Mouse (Mus musculus): ENCODE measurements around the gene Pygo2. TPM values are rescaled to one million over a fixed set of nuclear protein-coding genes. Genes with fewer than 3 reads are reported as not detected.

The Pygo2 gene
- total RNA-seq (2021) = 10 to 100 TPM; 13.8 to 16.6 TPM

DNA sequence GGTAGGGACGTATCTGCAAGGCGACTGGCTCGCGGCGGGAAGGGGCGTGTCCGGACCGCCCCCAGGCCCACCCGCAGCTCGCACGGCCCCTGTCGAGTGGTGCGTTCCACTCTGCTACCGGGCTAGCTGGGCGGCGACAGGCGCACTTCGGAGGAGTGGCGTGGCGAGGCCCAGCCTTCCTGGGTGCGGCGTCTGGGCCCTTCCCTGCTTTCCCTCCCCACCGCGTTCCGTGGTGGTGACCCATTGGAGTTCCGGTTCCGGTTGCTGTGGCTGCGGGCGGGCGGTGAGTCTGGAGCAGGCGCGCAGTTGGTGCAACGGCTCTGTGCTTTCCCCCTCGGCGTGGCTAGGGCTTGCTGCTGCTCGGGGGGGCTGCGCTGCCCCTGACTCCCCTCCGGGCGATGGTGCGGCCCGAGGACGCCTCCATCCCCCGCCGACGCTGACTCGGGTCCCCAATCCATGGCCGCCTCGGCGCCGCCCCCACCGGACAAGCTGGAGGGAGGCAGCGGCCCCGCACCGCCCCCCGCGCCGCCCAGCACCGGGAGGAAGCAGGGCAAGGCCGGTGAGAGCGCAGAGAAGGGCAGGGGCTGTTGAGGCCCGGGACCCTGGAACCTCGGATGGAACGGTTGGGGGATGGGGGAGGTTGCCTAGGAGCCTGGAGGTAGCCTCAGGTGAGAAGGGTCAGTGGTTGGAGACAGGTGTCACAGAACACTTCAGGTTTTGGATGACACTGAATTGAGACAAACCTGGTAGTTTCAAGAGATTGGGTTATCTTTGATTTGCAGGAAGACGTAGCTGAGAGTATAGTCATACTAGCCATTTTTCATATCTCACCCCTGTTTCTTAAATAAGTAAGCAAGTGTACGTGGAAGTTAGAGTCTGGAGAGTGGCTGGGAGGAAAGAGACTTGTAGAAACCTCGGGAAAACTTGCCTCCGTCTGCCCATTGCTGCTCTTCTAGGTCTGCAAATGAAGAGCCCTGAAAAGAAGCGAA, at the start of gene Pygo2:
TSS of gene Pygo2 (plus strand) at position 44 of the 989 bp plus-strand sequence.
- intact Hi-C loops (cut with DNase I) = no loop called here
- peak; percentile 92 to 93 for DNase-seq

DNA sequence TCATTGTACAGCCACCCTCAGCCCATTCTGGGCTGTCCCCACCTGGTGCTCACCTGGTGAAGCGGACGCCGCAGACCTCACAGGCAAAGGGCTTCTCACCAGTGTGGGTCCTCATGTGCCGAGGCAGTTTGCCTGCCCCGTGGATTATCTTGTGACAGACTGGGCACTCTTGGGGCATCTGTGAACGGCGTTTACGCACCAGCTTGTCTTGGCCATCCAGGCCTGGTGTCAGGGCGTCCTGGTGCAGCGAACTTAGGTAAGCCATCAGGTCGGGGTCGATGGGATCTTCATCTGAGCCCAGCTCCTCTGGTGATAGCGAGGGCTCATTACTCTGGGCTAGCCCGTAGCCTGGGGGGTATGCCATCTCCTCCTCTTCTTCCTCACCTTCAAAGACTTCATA, 49.7 kb upstream of the Pygo2 start:
- DNase-seq = no peak
- intact Hi-C loops (cut with DNase I) = no loop called here

DNA sequence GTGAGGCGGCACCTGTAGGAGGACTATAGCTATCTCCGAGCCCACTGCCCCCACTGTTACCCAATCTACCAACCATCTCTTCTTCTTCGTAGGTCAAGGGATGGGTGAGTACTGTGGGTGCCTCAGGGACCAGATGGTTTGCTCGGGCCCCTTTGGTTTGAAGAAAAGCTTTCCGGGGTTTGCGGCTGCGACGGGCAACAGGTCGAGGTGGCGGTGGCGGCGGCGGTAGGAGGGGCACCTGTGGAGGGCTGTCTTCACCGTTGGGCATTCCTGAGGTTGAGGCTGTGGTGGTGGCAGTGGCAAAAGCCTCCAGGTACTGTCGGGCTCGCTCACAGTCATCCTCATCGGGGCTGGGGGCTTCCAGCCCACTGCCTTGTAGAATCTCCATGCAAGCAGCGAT, 49.3 kb upstream of the Pygo2 start:
- intact Hi-C loops (cut with DNase I) = no loop called here

DNA sequence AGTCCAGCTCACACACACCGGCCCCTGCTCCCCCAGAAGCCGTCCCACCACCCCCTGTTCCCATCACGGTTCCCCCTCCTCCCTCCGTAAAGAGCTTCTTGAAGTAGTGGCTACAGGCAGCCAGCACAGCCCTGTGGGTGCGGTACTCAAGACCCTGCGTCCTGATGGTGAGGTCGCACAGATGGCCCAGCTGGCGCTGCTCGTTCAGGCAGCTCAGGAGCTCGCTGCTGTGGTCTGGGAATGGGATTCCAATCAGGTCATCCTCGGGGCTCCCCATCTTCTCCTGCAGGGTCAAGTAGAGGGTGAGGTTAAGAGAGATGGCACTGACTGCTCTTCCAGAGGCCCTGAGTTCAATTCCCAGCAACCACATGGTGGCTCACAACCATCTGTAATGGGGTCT, 48.8 kb upstream of the Pygo2 start:
- intact Hi-C loops (cut with DNase I) = no loop called here
- no peak for DNase-seq

More for the DNA sequence above, 49.3 kb upstream of the Pygo2 start:
- no peak for DNase-seq

DNA sequence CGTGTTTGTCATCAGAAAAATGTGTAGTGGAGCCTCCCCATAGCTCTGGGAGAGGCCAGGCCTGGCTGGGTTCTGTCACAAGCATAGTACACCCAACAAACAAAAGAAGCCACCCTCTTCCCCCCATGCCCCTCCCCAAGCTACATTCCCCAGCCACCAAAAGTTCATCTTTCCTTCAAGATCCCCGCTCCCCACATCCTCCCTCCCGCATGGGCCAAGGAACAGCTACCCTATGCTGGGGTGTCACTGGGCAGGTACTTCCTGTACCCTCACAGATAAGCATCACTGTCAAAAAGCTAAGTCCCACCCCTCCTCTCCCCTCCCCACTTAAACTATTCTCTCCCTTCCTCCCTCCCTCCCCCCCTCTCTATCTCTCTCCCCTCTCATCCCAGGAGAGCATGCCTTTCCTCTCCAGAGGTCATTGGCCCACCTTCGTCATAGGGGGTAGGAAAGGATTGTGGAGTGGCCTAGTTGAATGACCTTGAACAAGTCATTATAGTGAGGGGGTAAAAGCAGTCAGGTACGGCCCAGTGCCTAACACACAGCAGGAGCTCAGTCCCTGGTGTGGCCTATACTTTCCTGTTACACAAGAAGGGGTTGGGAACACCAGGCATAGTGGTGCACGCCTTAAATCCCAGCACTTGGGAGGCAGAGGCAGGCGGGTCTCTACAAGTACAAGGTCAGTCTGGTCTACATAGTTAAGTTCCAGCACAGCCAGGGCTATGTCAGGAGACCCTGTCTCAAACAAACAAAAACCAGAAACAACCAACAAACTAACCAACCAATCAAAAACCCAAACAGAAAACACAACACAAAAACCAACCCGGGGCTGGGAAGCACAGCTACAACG, 47.8 kb upstream of the Pygo2 start:
- no peak for DNase-seq
- intact Hi-C loops (cut with DNase I) = no loop called here

DNA sequence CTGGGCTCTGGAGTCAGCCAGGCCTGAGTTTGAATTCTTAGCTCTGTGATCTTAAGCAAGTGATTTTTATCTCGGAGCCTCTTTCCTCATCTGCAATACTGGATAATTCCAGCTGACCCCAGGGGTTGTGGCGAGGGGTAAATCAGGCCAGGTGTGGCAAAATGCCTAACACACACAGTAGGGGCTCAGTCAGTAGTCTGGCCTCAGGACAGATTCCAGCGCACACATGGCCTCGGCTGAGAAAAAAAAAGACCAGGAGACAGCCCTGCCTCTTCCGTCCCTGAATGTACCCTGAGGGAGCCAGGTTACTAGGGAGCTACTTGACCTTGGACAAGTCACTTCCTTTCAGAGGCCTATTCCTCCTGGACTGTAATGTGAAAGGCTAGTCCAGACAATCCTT, 47.1 kb upstream of the Pygo2 start:
- intact Hi-C loops (cut with DNase I) = no loop called here
- no peak for DNase-seq

DNA sequence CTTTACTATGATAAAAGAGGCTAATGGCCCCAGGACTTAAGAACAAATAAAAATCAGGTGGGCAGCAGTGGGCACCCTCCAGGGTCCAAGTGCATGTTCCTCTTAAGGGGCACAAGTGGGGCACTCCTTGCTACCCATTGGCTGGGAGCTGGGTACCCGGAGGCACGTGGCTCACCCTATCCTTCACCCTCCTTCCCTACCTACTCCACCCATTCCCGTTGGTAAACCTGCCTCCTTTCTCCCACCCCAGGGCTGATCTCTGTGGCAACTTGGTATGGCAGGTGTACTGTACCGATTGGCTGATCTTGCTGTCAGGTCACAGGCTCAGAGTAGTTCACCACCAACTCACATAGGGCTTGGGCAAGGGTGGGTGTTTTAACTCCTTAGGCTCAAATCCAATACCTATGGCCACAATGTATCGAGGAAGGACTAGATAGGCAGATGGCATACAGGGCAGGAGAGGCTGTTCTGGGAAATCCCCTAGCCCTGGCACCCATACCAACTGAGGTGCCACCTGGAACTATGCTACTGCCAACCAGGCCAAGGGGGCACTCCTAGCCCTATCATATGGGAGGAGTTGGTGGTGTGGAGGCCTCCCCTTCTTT, 46.3 kb upstream of the Pygo2 start:
- DNase-seq = no peak
- intact Hi-C loops (cut with DNase I) = no loop called here

DNA sequence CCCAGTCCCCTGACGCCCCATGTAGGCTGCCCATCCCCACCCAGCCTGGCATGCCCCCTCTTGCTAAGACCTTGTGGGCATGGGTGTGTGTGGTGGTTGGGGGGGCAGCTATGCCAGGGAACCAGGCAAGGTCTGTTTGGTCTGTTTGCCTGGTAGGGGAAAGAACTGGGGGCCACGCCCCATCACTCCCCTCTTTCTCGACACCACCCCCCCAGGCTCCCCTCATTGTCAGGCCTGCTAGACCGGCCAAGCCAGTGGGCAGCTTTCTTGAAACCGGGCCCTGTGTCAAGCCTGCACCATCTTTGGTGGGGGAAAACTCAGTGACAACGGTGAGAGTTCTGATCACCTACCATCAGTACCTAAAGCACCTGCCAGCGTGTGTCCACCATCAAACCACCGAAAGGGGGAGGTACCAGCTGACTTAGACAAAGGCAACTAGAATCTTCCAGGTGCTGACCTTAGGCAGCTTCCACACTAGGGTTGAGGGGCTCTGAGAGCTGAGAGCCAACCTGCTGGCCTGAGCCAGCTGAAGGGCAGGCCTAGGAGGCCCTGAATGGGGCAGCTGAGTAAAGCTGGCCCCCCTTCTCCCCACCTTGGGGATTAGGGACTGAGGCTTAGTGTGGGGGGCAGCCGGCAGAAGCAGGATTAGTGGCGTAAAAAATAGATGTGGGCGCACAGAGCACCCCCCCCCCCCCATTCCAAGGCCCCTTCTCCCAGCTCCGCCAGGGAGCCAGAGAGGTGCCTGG, 45.5 kb upstream of the Pygo2 start:
- intact Hi-C loops (cut with DNase I) = no loop called here
- no peak for DNase-seq

DNA sequence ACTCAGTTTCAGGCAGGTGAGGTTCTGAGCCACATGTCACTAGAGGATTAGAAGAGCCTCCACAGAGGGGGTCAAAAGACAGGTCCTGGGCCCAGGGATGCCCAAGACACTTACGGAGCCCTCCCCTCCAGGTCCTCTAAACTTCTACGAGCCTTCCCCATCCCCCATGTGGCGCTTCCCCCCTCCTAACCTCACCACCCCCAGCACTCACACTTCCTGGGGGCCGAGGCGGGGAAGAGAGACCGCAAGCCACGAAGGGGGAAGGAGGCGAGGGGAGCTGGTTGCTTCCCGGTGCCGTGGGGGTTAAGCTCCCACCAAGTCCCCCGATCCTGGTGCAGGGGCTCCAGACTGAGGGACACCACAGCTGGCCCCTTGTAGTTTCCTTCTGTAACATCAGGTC, 44.6 kb upstream of the Pygo2 start:
- intact Hi-C loops (cut with DNase I) = no loop called here
- no peak for DNase-seq

DNA sequence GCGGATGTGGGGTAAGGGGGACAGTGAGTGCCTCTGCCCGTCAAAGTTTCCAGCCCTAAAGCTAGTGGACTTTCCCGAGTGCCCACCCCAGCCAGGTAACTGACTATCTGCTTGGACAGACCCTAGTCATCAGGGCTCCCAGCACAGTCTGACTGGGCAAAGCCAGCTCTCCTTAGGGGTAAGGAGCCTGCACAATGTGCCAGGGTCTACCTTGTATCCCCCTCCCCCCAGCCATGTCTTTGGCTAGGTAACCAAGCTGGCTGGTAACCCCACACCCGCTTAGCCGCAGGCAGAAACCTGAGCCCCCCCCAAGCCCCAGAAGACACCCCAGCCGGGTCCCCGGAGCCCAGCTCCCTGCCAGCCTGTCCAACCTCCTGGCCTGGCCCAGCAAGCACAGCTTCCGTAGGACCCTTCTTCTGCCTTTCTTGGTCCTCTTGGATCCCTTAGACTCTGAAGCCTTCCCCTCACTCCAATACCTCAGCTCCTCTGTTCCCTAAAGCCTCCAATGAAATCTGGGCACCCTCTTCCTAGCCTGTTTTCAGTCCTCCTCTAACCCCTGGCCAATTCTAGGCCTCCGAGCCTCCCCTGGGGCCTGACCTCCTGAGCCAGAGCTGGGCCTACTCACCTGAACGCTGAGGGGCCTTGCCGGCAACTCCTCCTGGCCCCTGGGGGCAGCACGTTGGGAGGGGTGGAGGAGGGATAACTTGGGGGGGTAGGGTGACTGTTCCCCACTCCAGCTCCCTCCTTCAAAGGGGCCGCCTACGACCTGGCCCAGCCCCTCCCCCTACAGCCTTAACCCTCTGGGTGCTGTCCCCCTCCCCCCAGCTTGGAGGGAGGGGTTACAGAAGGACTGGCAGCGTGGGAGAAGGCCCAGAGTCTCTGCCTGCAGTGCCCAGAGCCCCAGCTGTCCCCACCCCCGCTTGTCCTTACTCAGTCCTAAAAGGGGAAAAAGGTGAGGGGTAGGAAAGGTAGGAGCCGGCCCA, 43.3 kb upstream of the Pygo2 start:
- intact Hi-C loops (cut with DNase I) = no loop called here
- no peak for DNase-seq

DNA sequence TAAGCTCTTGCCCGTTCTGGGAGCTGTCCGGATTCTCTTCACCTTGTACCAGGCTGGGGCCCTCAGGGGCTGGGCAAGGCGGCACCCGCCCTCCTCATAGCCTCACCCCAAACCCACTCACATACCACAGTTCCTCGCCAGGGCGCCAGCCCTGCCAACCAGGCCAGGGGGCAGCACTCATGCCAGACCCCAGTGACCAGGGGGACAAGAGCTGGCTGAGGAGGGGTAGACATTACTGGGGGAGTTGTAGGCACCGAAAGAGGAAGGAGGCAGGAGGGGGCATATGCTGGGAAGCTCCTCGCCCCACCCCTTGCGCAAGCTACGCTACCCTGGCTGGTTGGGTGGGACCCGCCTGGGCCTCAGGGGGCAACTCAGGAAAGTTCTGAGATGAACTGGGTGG, 42.4 kb upstream of the Pygo2 start:
- intact Hi-C loops (cut with DNase I) = no loop called here
- DNase-seq = peak in 1 of 2 experiments; percentile 28

DNA sequence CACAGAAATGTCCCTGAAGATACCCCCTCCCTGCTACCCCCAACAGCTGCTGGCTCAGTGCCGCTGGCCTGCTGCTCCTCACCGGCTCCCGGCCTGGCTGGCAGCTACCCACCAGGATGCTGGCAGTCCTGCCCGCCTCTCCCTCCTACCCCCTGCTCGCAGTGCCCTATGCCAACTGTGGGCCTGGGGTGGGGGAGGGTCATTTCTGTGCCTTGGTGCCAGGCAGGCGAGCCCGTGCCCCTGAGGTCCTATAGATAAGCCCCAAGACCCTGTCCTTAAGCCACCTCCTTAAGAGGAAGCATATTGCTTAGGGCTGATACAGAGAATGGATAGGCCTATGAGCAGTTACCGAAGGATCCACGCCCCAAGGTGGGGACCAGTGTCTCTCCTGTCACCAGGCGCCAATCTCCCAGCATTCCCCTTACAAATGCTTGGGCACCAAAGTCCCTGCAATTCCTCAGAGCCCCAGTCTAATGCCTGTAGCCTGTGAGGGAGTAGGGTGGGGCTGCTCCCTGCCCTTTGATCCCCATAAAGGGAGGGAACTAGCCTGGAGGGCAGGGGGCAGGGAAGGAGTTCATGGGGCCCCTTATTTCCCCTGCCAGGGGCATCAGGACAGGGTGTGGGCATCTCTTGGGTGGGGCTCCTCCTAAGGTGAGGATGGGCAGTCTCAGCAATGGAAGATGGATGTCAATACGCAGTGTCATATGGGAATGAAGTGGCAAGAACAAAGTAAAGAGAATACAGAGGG, 41.7 kb upstream of the Pygo2 start:
- intact Hi-C loops (cut with DNase I) = no loop called here
- peak; percentile 62 to 63 for DNase-seq

DNA sequence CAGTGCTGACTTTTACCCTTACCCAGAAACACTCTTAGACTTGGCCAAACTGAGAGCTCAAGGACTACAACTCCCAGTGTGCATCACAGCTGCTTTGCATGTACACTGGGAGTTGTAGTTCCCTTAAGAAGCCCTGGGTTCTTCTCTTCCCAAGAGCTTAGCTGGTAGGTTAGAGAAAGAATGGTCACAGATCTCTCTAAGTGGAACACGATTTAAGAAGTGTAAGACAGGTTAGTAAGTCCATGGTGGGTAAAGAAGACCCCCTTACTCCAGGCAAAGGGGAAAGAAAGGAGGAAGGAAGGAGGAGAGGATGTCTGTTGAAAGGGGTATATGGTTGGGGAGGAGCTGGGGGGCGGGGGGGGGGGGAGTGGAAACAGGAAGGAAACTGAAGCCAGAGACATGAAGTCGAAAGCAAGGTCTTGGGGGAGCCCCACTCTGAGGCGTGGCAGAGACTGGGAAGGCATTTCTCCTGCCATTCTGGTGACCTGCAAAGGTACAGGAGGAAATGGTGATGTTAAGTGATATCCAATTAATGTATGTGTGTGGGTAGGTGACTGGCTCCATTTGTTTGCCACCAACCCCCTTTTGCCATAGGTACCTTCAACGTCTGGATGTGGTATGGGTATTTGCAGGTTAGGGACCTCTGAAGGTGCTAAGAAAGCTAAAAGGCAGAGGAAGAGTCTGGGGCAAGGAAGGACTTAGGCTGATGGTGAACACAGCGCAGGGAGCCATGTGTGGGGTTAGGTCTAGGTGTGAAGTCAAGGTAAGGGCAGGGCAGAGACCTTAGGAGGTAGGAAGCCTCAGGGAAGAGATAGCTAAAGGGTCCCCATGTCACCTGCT, 40.9 kb upstream of the Pygo2 start:
- no peak for DNase-seq
- intact Hi-C loops (cut with DNase I) = no loop called here

DNA sequence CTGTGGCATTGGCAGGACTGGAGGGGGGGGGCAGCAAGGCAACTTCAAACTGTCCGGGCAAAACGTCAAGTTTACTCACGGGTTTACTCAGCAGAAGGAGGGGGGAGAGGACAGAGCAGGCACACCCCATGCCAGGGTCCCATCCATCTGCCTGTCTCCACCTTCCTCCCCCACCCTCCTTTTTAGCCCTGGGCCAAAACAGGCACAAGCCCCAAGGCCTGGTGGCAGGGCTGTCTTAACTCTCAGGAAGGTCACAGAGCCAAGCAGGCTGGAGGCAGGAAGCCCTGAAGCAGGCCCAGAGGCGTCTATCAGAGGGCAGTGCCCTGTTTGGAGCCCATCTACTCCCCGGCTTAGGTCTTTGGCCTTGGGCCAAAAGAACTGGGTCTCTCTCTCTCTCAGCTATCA, 39.9 kb upstream of the Pygo2 start:
- intact Hi-C loops (cut with DNase I) = no loop called here
- peak; percentile 31 to 54 for DNase-seq

DNA sequence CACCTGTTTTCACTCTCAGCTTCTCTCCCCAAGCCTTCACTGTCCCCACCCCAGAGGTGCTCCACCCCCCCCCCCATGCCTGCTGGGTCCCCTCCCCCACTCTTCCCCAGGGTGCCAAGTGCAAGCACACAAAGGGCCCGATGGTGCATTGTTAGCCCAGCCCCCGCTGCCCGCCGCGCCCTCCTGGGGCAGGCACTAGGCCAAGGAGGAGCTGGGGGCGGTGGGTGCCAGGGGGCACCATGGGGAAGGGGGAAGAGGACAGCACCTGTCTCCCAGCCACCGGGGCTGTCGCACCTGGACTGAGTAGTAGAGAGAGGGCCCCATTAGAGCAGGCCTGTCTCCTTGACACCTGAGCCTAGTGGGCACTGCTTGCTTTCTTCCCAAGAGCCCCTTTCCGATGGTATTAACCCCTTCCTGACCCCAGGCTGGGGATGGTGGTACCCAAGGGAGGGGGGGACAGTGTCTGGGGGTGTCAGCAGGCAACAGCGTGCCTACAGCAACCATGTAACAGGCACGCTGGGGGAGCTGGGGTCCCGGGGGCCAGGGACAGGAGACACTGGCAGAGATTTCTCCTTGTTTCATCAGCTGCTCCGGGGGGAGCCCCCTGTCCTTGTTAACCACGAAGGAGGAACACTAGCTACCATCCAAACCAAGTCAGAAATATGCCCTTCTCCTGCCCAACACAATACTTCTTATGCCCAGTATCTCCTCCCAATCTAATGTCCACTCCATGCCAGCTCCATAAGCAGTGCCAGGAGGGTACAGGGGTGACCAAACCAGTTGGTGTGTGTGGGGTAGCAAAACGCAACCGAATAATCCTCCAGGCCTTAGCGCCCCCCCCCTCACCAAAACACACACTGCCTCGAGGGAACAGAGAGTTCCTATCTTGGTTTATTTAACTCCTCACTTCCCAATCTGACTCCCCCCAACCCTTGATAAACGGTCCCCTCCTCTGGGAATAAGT, 39.0 kb upstream of the Pygo2 start:
- intact Hi-C loops (cut with DNase I) = no loop called here
- no peak for DNase-seq

Data from heart, postnatal 36 days (tissue).